Mouse (Mus musculus): ENCODE measurements around the gene Zbtb16. TPM values are rescaled to one million over a fixed set of nuclear protein-coding genes. Genes with fewer than 3 reads are reported as not detected.

Gene Zbtb16
- 6.3 TPM in 2 replicates for polyA plus RNA-seq (2015; fragmentation: Nextera tagmentation; extraction: Ambion mirVana)

DNA sequence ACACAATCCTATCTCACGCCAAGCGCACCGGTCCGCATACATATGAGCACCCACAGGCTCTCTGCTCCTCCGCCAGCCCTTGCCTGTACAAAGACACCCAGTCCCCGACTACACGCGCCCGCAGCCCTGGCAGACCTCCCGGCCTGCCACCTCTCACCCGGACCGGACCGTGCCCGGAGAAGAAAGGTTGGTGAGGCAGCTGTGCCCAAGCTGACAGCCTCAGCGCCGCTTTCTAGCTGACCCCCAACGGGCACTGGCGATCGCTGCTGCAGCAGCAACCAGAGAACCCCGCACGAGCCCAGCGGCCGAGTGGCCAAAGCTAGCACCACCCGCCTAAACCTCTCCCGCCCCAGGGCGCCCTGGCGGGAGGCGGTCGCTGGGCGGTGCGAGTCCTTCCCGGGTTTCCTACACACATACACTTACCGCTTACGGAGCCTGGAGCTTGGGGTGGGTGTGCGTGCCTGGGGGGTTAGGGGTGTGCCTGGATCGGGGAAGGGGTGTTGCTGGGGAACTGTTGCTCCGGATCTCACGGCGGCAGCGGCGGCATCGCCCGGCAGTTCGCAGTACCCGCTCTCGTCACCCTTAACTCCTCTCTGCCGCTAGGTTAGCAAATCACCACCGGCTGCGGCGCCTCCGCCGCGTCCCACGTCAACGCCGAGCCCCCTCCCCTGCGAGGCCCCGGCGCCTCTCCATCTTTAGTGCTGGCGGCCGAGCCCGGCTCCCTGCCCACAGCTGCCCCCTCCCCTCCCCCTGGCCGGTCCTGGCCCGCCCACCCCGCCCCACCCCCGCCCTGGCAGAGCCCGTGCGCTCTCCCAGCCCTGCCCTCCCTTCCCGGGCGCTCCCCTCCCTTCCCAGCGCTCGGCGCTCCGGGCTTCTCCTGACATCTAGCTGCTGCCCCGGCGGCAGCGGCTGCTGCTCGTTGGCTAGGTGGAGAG, at the start of gene Zbtb16:
Zbtb16 (minus strand) TSS at position 592 of the 935 bp plus-strand sequence.
- Histone ChIP-seq H3K9me3 (no peaks in the 10 kb centered on the region), H3K4me3 (peak within 1 kb of the TSS; percentile 67), H3K9ac (peak within 1 kb of the TSS; percentile 79), H3K27ac (peak within 1 kb of the TSS; percentile 69), H3K4me1 (replicated peaks) (peaks cover 51% of the 10 kb centered on the region), H3K36me3 (peaks cover 6% of the 10 kb centered on the region), H3K4me2 (peak within 1 kb of the TSS; percentile 100), H3K27me3 (peaks cover 46% of the 10 kb centered on the region)
- under 1% methylated on average over 60 of the region's 78 CpGs for whole genome bisulfite sequencing
- ATAC-seq (ENCODE audit: low FRiP score), result peak; percentile 87

DNA sequence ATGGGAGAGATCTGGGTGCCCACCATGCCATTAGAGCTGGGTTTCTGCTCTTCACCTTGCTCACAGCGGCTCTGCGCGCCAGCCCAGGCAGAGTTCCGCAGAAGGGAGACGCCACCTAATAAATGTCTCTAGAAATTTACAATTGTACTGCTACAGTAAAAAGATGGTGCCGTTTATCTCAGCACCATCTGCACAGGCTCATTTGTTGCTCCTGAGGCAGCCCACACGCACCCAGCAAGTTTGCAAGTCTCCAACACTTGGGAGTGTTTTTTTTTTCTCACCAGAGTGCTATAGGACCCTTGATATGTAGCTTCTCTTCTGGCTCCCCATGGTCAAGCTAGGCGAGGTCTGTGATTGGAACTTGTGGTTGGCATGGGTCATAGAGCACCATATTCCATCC, 36.9 kb upstream of the Zbtb16 start:
- Histone ChIP-seq H3K4me3 (no peak overlapping the region), H3K36me3 (no peaks in the 10 kb centered on the region), H3K9ac (no peak overlapping the region), H3K4me1 (replicated peaks) (no peaks in the 10 kb centered on the region), H3K4me2 (no peak overlapping the region), H3K27me3 (0 out of 2 replicates have a peak, but pooled peaks cover 6% of the 10 kb centered on the region), H3K27ac (no peak overlapping the region), H3K9me3 (no peaks in the 10 kb centered on the region)
- no peak for ATAC-seq (ENCODE audit: low FRiP score)
- 92% methylated on average over 8 of the region's 8 CpGs for WGBS

DNA sequence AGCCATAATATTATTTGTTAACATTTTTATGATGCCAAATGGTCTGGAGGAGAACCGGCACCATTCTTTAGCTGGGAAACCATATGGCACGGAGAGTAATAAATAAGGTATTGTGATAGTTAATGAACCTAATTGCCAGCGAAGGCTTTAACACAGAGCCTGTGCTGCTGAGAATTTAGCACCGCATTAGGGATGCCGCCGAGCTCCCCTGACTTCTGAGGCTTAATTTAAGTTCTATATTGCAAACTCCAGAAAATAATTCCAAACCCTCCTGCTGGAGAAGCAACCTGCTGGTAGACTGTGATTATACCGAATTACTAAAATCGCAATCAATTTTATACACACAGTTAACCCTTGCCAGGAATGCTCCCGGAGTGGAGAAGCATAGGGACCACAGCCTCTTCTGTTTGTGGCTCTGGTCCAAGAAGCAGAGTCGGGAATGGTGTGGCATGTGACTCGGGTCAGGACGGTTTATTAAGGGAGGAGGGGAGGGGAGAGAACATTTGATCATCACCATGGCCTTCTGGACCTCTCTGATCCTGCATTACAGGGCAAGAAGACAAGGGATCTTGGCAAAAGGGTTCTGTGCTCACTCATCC, 30.6 kb upstream of the Zbtb16 start:
- ATAC-seq (ENCODE audit: low FRiP score), result no peak
- no peak overlapping the region for H3K4me3 ChIP-seq
- H3K27me3 ChIP-seq, result 0 out of 2 replicates have a peak, but pooled peaks cover 6% of the 10 kb centered on the region
- peak overlapping the region; percentile 40; the same call in 1 of the 2 replicates for H3K27ac ChIP-seq
- H3K4me1 ChIP-seq (replicated peaks), result peaks cover 20% of the 10 kb centered on the region
- no peak overlapping the region for H3K9ac ChIP-seq
- no peaks in the 10 kb centered on the region for H3K9me3 ChIP-seq
- H3K36me3 ChIP-seq, result no peaks in the 10 kb centered on the region
- WGBS, result 52% methylated on average over 12 of the region's 12 CpGs
- 0 out of 2 replicates have a peak overlapping the region, but pooled peaks have one; percentile 8 for H3K4me2 ChIP-seq

- Histone ChIP-seq H3K4me1 (replicated peaks) (peaks cover 26% of the 10 kb centered on the region), H3K9me3 (no peaks in the 10 kb centered on the region), H3K36me3 (no peaks in the 10 kb centered on the region), H3K27ac (no peak overlapping the region), H3K27me3 (0 out of 2 replicates have a peak, but pooled peaks cover 4% of the 10 kb centered on the region), H3K9ac (no peak overlapping the region), H3K4me3 (no peak overlapping the region), H3K4me2 (no peak overlapping the region)
- WGBS, result 56% methylated on average over 9 of the region's 9 CpGs
- no peak for ATAC-seq (ENCODE audit: low FRiP score)
Measured at GRCm38 (mm10) chr9:48865235-48865634, 29.2 kb upstream of the Zbtb16 start.

- 88% methylated on average over 10 of the region's 10 CpGs for WGBS
Measured at GRCm38 (mm10) chr9:48861481-48861880, 25.5 kb upstream of the Zbtb16 start.

GRCm38 (mm10) chr9:48860526-48860845, 24.5 kb upstream of the Zbtb16 start:
- Histone ChIP-seq H3K36me3 (no peaks in the 10 kb centered on the region), H3K9ac (no peak overlapping the region), H3K4me3 (no peak overlapping the region), H3K4me1 (replicated peaks) (peaks cover 15% of the 10 kb centered on the region), H3K27me3 (no peaks in the 10 kb centered on the region), H3K4me2 (no peak overlapping the region), H3K27ac (no peak overlapping the region), H3K9me3 (no peaks in the 10 kb centered on the region)
- 4% methylated on average over 6 of the region's 6 CpGs for WGBS
- ATAC-seq (ENCODE audit: low FRiP score), result no peak

More at GRCm38 (mm10) chr9:48861481-48861880, 25.5 kb upstream of the Zbtb16 start:
- H3K4me3 ChIP-seq, result no peak overlapping the region
- no peaks in the 10 kb centered on the region for H3K27me3 ChIP-seq
- ATAC-seq (ENCODE audit: low FRiP score), result no peak
- H3K27ac ChIP-seq, result no peak overlapping the region
- H3K4me1 ChIP-seq (replicated peaks), result peaks cover 23% of the 10 kb centered on the region
- no peak overlapping the region for H3K9ac ChIP-seq
- H3K36me3 ChIP-seq, result no peaks in the 10 kb centered on the region
- no peak overlapping the region for H3K4me2 ChIP-seq
- no peaks in the 10 kb centered on the region for H3K9me3 ChIP-seq

GRCm38 (mm10) chr9:48859828-48860525, 24.0 kb upstream of the Zbtb16 start:
- H3K4me3 ChIP-seq, result no peak overlapping the region
- H3K27me3 ChIP-seq, result no peaks in the 10 kb centered on the region
- no peak for ATAC-seq (ENCODE audit: low FRiP score)
- H3K4me2 ChIP-seq, result no peak overlapping the region
- WGBS, result 23% methylated on average over 10 of the region's 10 CpGs
- no peaks in the 10 kb centered on the region for H3K9me3 ChIP-seq
- no peak overlapping the region for H3K27ac ChIP-seq
- no peak overlapping the region for H3K9ac ChIP-seq
- peaks cover 11% of the 10 kb centered on the region for H3K4me1 ChIP-seq (replicated peaks)
- H3K36me3 ChIP-seq, result no peaks in the 10 kb centered on the region

GRCm38 (mm10) chr9:48857944-48858343, 21.9 kb upstream of the Zbtb16 start:
- Histone ChIP-seq H3K4me1 (replicated peaks) (peaks cover 11% of the 10 kb centered on the region), H3K9ac (no peak overlapping the region), H3K9me3 (no peaks in the 10 kb centered on the region), H3K4me3 (no peak overlapping the region), H3K4me2 (no peak overlapping the region), H3K27ac (no peak overlapping the region), H3K27me3 (no peaks in the 10 kb centered on the region), H3K36me3 (no peaks in the 10 kb centered on the region)
- no peak for ATAC-seq (ENCODE audit: low FRiP score)
- WGBS, result 79% methylated on average over 7 of the region's 7 CpGs

- Histone ChIP-seq H3K36me3 (no peaks in the 10 kb centered on the region), H3K27ac (no peak overlapping the region), H3K9ac (no peak overlapping the region), H3K4me3 (no peak overlapping the region), H3K27me3 (no peaks in the 10 kb centered on the region), H3K9me3 (no peaks in the 10 kb centered on the region), H3K4me1 (replicated peaks) (peaks cover 11% of the 10 kb centered on the region), H3K4me2 (no peak overlapping the region)
- ATAC-seq (ENCODE audit: low FRiP score), result no peak
- WGBS, result 91% methylated on average over 4 of the region's 4 CpGs
Measured at GRCm38 (mm10) chr9:48856240-48856639, 20.2 kb upstream of the Zbtb16 start.

DNA sequence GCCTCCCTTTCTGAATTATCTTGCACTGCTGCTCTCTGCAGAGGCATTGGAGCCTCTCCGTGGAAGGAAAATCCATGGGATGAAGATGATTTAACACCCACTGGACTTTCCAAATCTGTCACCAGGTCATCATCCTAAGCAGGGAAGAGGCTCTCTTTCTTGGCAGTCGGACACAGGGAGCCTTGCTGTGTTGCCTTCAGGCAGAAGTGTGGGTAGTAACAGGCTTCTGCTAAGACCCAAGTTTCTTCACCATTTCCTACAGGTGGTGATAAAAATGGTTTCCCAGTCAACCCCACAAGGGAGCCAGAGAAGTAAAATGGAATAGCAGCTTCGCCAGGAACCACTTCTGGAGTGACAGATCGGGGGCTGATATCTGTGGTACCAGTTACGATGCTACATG, 13.5 kb upstream of the Zbtb16 start:
- H3K27me3 ChIP-seq, result no peaks in the 10 kb centered on the region
- H3K36me3 ChIP-seq, result no peaks in the 10 kb centered on the region
- ATAC-seq (ENCODE audit: low FRiP score), result no peak
- no peak overlapping the region for H3K4me2 ChIP-seq
- no peak overlapping the region for H3K27ac ChIP-seq
- H3K9ac ChIP-seq, result no peak overlapping the region
- WGBS, result 91% methylated on average over 5 of the region's 5 CpGs
- H3K9me3 ChIP-seq, result no peaks in the 10 kb centered on the region
- no peak overlapping the region for H3K4me3 ChIP-seq
- no peaks in the 10 kb centered on the region for H3K4me1 ChIP-seq (replicated peaks)

DNA sequence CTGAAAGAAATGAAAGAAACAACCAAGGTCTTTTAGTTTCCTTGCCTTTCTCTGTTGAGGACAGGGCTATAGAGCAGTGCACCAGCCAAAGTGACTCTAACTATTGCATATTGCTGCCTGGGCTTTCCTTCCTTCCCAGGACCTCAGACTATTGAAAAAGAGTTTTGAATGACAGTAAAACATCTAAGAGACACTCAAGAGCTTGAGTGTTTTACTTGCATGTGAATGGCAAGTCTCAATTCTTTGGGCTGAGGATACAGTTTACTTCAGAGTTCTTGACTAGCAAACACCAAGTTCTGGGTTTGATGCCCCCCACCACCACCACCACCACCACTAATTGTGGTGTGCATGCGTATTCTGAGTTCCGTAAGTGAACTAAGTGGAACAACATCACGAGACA, 3.5 kb upstream of the Zbtb16 start:
- 98% methylated on average over 3 of the region's 3 CpGs for WGBS
- no peak for ATAC-seq (ENCODE audit: low FRiP score)
- Histone ChIP-seq H3K27me3 (peaks cover 15% of the 10 kb centered on the region), H3K4me3 (no peak overlapping the region), H3K4me2 (no peak overlapping the region), H3K27ac (no peak overlapping the region), H3K36me3 (no peaks in the 10 kb centered on the region), H3K9me3 (no peaks in the 10 kb centered on the region), H3K9ac (no peak overlapping the region), H3K4me1 (replicated peaks) (peaks cover 38% of the 10 kb centered on the region)

- Histone ChIP-seq H3K9ac (no peak overlapping the region), H3K36me3 (no peaks in the 10 kb centered on the region), H3K9me3 (no peaks in the 10 kb centered on the region), H3K27me3 (peaks cover 27% of the 10 kb centered on the region), H3K4me2 (no peak overlapping the region), H3K27ac (no peak overlapping the region), H3K4me3 (no peak overlapping the region), H3K4me1 (replicated peaks) (peaks cover 47% of the 10 kb centered on the region)
- ATAC-seq (ENCODE audit: low FRiP score), result no peak
- WGBS, result 47% methylated on average over 4 of the region's 4 CpGs
Measured at GRCm38 (mm10) chr9:48838346-48838745, 2.3 kb upstream of the Zbtb16 start.

Measured in hindbrain, embryonic 13.5 days (tissue).